Mouse (Mus musculus) activated CD4-positive, CD25-positive, alpha-beta regulatory T cell, adult 4 months (primary cell): ENCODE measurements around the gene Fance. TPM values are rescaled to one million over a fixed set of nuclear protein-coding genes. Genes with fewer than 3 reads are reported as not detected.
"Not testable (repeated sequence)": the region's sequence is repeated elsewhere in the genome, so short reads cannot be mapped to it uniquely, and the experiment has no call there.

Source experiments
- ATAC-seq: one replicate; pipeline ENCODE4 v1.8.0; 2017
- polyA plus RNA-seq, 2 experiments: library from polyadenylated mRNA; unstranded; fragments of 100-300 nt; shearing (Covaris generic); gene quantifications; one replicate each; pipeline ENCODE4 v1.2.1; 2017

Fance gene
- polyA plus RNA-seq, 2 experiments from 2014 or later = 3.4 to 6.4 TPM

GRCm38 (mm10) chr17:28293716-28294115 is 19.6 kb upstream of the Fance start:
- ATAC-seq = no peak

- no peak for ATAC-seq
Observed at GRCm38 (mm10) chr17:28294449-28295333, 18.6 kb upstream of the Fance start.

GRCm38 (mm10) chr17:28298888-28299287 is 14.4 kb upstream of the Fance start:
- ATAC-seq = no peak

GRCm38 (mm10) chr17:28299669-28300320 is 13.5 kb upstream of the Fance start:
- ATAC-seq = no peak

GRCm38 (mm10) chr17:28300323-28300722 is 13.0 kb upstream of the Fance start:
- no peak for ATAC-seq

- ATAC-seq = no peak
Observed at GRCm38 (mm10) chr17:28300850-28301249, 12.5 kb upstream of the Fance start.

- no peak for ATAC-seq
Observed at GRCm38 (mm10) chr17:28305172-28305571, 8.1 kb upstream of the Fance start.

GRCm38 (mm10) chr17:28308297-28309195 is 4.8 kb upstream of the Fance start:
- ATAC-seq = no peak

- no peak for ATAC-seq
Observed at GRCm38 (mm10) chr17:28310831-28311230, 2.5 kb upstream of the Fance start.

GRCm38 (mm10) chr17:28311366-28312132 is 1.8 kb upstream of the Fance start:
- no peak for ATAC-seq

GRCm38 (mm10) chr17:28312232-28313211 is 797 bp upstream of the Fance start:
- peak; percentile 2 for ATAC-seq

- no peak for ATAC-seq
Observed at GRCm38 (mm10) chr17:28313880-28314225, 534 bp downstream of the Fance start.

GRCm38 (mm10) chr17:28315611-28316160 is 2.4 kb downstream of the Fance start:
- ATAC-seq = no peak

GRCm38 (mm10) chr17:28316476-28316875 is 3.2 kb downstream of the Fance start:
- no peak for ATAC-seq

GRCm38 (mm10) chr17:28317091-28317490 is 3.8 kb downstream of the Fance start:
- ATAC-seq = no peak

GRCm38 (mm10) chr17:28317725-28318124 is 4.4 kb downstream of the Fance start:
- ATAC-seq = no peak

- ATAC-seq = no peak
Observed at GRCm38 (mm10) chr17:28321700-28322099, 8.4 kb downstream of the Fance start.

GRCm38 (mm10) chr17:28323786-28324185 is 10.5 kb downstream of the Fance start:
- no peak for ATAC-seq

- ATAC-seq = not testable (repeated sequence)
Observed at GRCm38 (mm10) chr17:28324416-28324815, 11.1 kb downstream of the Fance start.

GRCm38 (mm10) chr17:28325751-28326150 is 12.4 kb downstream of the Fance start:
- no peak for ATAC-seq

- ATAC-seq = no peak
Observed at GRCm38 (mm10) chr17:28326951-28327350, 13.6 kb downstream of the Fance start.
